Mouse (Mus musculus): ENCODE measurements around the gene Iqck.

DNA sequence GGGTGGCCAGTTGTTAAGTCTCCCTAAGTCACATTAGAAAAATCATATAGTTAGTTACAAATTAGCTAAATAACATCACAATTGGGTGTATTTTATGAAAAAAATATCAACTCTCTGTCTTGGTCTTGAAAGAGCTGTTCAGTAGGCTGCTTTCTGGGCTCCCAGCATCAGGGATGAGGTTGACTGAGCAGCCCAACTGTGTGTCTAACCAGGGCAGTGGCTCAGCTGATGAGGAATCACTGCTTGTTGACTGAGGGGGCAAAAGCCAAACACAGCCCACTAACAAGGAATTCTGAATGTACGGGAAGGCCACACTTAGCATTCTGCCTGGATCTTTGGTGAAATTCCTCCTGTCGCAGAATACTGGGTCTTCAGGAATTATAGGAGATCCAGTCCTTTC lies 54.9 kb downstream of the Iqck start:
- TF ChIP-seq CTCF (IDR thresholded peaks at IDR 0.05) (no peak), EP300 (IDR thresholded peaks at IDR 0.05; ENCODE audit: insufficient read depth, low read depth, low read length) (no peak)

Data from heart, adult 2 months (tissue).